Mouse (Mus musculus): Measurements from ENCODE around the gene Ndufs1. TPM values are rescaled to one million over a fixed set of nuclear protein-coding genes. Genes with fewer than 3 reads are reported as not detected.

The Ndufs1 gene
- polyA plus RNA-seq, 1 experiment from 2014 or later: 155 TPM

DNA sequence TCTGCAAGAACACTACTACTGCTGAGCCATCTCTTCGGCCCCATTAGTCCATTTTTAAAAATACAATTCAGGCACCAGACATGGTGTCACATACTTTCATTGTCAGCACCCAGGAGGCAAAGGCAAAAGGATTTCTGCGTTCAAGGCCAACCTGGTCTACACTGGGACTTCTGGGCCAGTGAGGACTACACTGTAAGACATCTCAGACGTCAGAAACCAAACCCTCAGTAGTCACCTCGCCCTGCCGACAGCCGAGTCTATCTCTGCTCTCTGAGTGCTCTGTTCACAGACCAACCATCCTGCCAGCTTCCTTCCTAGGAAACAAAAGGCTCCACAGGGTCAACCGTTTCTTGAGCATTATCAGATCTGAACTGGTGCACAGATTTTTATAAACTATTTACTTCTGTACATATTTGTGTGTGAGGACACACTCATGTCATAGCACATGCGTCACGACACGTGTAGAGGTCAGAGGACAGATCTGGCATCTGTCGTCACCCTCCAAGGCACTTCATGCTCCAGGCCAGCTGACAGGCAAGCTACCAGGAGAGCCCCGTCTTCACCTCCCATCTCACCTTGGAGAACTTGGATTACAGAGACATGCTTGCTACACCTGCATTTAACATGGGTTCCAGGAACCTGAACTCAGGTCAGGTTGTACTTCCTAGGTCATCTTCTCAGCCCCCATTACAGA, 73.7 kb downstream of the Ndufs1 start:
- Histone ChIP-seq H3K27ac (ENCODE audit: low read depth, low read length) (no peak overlapping the region), H3K4me1 (ENCODE audit: control insufficient read depth, insufficient read depth, low read length) (no peaks in the 10 kb centered on the region), H3K9ac (replicated peaks; ENCODE audit: low read depth, low read length) (no peak overlapping the region), H3K27me3 (ENCODE audit: control insufficient read depth, insufficient read depth, low read length) (no peaks in the 10 kb centered on the region), H3K36me3 (ENCODE audit: control insufficient read depth, insufficient read depth, low read length) (peaks cover 30% of the 10 kb centered on the region), H3K4me2 (ENCODE audit: low read depth, low read length) (no peak overlapping the region), H3K4me3 (ENCODE audit: low read depth, low read length) (no peak overlapping the region), H3K9me3 (ENCODE audit: control insufficient read depth, low read length) (no peaks in the 10 kb centered on the region)
- ATAC-seq (ENCODE audit: low read depth): no peak
- WGBS: 94% methylated on average over 12 of the region's 12 CpGs

DNA sequence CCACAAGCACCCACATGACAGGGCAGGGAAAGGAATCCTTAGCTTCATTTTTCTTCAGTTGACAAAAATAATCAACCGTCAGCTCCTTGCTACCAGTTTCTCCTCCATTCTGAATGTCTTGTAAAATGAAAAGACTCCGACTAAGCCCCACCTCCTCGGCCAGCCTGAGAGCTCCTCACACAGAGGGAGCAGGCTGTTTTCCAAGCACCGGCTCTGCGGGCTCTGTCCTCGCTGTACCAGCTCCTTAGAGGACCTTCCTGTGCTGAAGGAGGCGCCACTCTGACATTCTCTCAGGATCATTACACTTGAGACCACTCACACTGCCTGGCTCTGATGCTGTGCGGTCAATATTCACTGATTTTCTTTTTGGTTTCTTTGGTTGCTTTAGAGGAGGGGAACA, 76.4 kb downstream of the Ndufs1 start:
- no peak overlapping the region for H3K4me3 ChIP-seq (ENCODE audit: low read depth, low read length)
- WGBS: 95% methylated on average over 8 of the region's 8 CpGs
- no peaks in the 10 kb centered on the region for H3K4me1 ChIP-seq (ENCODE audit: control insufficient read depth, insufficient read depth, low read length)
- H3K4me2 ChIP-seq (ENCODE audit: low read depth, low read length): no peak overlapping the region
- no peaks in the 10 kb centered on the region for H3K27me3 ChIP-seq (ENCODE audit: control insufficient read depth, insufficient read depth, low read length)
- no peak for ATAC-seq (ENCODE audit: low read depth)
- peaks cover 32% of the 10 kb centered on the region for H3K36me3 ChIP-seq (ENCODE audit: control insufficient read depth, insufficient read depth, low read length)
- no peak overlapping the region for H3K27ac ChIP-seq (ENCODE audit: low read depth, low read length)
- no peaks in the 10 kb centered on the region for H3K9me3 ChIP-seq (ENCODE audit: control insufficient read depth, low read length)
- H3K9ac ChIP-seq (replicated peaks; ENCODE audit: low read depth, low read length): no peak overlapping the region

GRCm38 (mm10) chr1:63098831-63099230, 77.8 kb downstream of the Ndufs1 start:
- Histone ChIP-seq H3K4me2 (ENCODE audit: low read depth, low read length) (no peak overlapping the region), H3K27ac (ENCODE audit: low read depth, low read length) (no peak overlapping the region), H3K9me3 (ENCODE audit: control insufficient read depth, low read length) (no peaks in the 10 kb centered on the region), H3K4me3 (ENCODE audit: low read depth, low read length) (no peak overlapping the region), H3K36me3 (ENCODE audit: control insufficient read depth, insufficient read depth, low read length) (peaks cover 29% of the 10 kb centered on the region), H3K9ac (replicated peaks; ENCODE audit: low read depth, low read length) (no peak overlapping the region), H3K4me1 (ENCODE audit: control insufficient read depth, insufficient read depth, low read length) (no peaks in the 10 kb centered on the region), H3K27me3 (ENCODE audit: control insufficient read depth, insufficient read depth, low read length) (no peaks in the 10 kb centered on the region)
- 89% methylated on average over 4 of the region's 4 CpGs for WGBS
- no peak for ATAC-seq (ENCODE audit: low read depth)

- no peak for ATAC-seq (ENCODE audit: low read depth)
Measured at GRCm38 (mm10) chr1:63096071-63096470, 80.6 kb downstream of the Ndufs1 start.

More at GRCm38 (mm10) chr1:63096071-63096470, 80.6 kb downstream of the Ndufs1 start:
- no peaks in the 10 kb centered on the region for H3K27me3 ChIP-seq (ENCODE audit: control insufficient read depth, insufficient read depth, low read length)
- peaks cover 29% of the 10 kb centered on the region for H3K36me3 ChIP-seq (ENCODE audit: control insufficient read depth, insufficient read depth, low read length)
- H3K27ac ChIP-seq (ENCODE audit: low read depth, low read length): no peak overlapping the region
- H3K4me1 ChIP-seq (ENCODE audit: control insufficient read depth, insufficient read depth, low read length): no peaks in the 10 kb centered on the region
- H3K9me3 ChIP-seq (ENCODE audit: control insufficient read depth, low read length): no peaks in the 10 kb centered on the region
- H3K9ac ChIP-seq (replicated peaks; ENCODE audit: low read depth, low read length): no peak overlapping the region
- 81% methylated on average over 5 of the region's 5 CpGs for WGBS
- H3K4me2 ChIP-seq (ENCODE audit: low read depth, low read length): no peak overlapping the region
- no peak overlapping the region for H3K4me3 ChIP-seq (ENCODE audit: low read depth, low read length)

Small RNAs within 50 kb of the gene (microRNA-seq; reads per million reads assigned to microRNA genes)
- gene Gm24557 (not detected), gene Gm27512 (not detected)

Other genes with a start within 250 kb of the Ndufs1 start
- 10.9 and 13.7 TPM in 2 replicates for gene Ino80d, start 62.2 kb downstream of the Ndufs1 start, polyA plus RNA-seq (2014; fragmentation: Nextera tagmentation; extraction: Ambion mirVana)
- gene Eef1b2, start within 50 bp of the Ndufs1 start, polyA plus RNA-seq (2014; fragmentation: Nextera tagmentation; extraction: Ambion mirVana): 495 and 539 TPM in 2 replicates
- gene Gpr1, start 37.7 kb upstream of the Ndufs1 start, polyA plus RNA-seq (2014; fragmentation: Nextera tagmentation; extraction: Ambion mirVana): 0.73 and 1.3 TPM in 2 replicates
- gene Zdbf2, start 96.4 kb upstream of the Ndufs1 start, polyA plus RNA-seq (2014; fragmentation: Nextera tagmentation; extraction: Ambion mirVana): 25.6 and 36.0 TPM in 2 replicates